Mouse (Mus musculus) cerebellum, adult 11-12 months (tissue): ENCODE results near the gene Sec14l1.
A peak's percentile ranks its signal among the peaks of the same experiment; 100 is the strongest.

Experiments used
- DNase-seq: peaks from one replicate; pipeline ENCODE4 v3.0.0; 2022

The Sec14l1 gene

DNA sequence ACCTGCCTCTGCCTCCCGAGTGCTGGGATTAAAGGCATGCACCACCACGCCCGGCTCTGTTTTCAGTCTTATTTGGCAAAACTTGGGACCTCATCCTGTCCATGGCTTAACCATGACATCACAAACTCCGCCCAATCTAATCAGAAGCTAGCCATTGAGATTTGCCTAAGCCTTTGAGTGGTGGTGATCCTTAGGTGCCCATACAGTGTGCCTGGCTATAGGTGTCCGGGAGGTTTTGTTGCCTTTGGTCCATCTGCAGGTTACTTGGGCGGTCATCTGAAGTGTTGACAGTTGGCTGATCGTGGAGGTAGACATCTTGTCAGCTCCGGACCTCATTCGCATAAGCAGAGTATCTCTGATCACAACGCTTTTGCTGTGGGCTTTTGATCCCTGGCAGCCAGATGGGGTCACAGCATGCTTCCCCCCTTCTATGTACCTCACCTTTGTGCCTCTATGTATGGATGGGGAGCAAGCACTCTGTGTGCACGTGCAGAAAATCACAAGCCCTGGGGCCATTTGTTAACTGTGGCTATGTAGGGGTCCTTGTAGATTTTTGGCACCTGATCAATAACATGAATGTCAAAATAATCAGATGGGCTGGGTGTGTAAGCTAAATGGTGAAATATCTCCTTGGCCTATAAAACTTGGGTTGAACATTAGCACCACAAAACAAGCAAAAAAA is 2.9 kb upstream of the Sec14l1 start:
- DNase-seq: no peak

DNA sequence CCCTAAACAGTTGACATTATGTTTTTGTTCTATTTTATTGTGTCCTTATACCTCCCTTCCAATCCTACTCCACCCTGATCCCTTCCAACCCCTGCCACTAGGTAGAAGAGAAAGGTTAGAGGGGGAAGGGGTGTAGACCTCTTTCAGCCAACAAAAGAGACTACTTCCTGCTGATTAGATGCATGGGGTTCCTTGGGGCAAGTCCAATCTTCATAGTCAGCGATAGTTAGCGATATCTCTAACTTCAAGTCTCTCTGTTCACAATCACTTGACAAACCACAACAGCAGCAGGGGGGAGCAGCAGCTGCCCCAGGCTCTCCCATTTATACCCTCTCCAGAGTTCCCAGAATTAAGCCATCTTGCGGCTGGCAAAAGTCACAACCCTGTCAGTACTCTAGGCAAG is 2.3 kb upstream of the Sec14l1 start:
- no peak for DNase-seq

DNA sequence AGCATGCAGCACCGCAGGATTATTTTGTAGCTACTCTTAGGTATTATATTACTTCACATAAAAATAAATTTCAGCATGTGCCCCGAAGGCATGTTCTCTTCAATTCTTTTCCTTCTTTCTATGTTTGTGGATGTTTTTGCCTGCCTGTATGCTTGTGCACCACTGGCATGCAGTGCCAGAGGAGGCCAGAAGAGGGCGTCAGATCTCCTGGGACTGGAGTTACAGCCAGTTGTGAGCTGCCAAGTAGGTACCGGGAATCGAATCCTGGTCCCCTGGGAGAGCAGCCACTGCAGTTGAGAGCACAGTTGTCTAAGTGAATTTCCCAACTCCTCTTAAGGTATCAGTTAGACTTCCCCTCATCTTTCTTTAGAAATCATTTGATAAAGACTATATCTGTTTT is 1.6 kb upstream of the Sec14l1 start:
- no peak for DNase-seq

DNA sequence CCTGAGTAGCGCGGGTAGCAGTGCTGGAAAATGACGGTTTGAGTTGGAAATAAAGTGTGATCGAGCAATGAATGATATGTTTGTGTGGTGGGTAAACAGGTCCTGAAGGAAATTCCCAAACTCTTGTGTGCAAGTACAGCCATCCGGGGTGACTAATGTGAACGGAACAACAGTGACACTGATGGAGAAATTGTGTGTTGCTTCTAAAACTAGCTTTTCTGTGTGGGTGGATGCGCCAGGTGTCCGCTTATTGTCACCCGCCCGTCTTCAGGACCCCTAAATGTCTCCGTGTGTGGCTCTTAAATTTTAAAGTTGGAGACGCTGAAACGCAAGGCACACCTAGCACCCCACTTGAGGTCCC is 757 bp upstream of the Sec14l1 start:
- DNase-seq: no peak

DNA sequence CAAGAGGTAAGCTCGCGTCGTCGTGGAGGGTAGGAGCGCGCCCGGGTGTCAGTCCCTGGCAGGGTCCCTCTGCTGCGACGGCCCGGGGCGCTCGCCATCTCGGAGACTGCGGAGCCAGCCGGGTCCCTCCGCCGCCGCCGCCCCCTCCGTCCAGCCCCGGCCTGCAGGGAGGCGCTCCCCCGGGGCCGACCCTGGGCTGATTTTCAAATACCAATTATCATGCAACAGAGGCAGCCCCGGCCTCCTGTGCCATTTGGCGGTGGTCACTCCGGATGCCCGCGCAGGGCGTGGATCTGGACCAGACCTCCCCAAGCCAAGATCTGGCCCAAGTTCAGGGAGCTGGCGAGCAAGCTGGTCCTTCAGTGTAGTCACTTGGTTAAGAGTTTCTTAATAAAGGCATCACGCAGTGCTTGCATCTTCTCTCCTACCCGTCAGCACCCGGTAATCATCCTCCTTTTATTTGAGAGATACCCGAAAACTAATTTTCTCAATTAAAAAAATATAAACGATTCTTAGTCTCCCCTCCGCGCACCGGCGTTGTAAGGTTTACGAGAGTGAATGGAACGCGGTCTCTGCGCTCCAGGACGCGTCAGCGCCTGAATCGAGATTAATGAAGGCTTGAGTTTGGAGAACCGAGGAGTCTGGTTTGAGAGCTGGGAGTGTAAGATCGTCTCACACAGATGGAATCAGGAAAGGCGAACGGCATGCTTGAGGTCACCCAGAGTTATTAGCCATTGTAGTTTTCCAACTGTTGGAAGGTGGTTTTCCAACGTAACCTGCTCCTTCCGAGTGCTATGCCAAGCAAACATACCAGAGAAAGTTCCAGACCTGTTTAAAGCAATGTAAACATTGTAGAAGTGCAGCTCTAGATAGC is 615 bp downstream of the Sec14l1 start:
- DNase-seq: peak; percentile 90

DNA sequence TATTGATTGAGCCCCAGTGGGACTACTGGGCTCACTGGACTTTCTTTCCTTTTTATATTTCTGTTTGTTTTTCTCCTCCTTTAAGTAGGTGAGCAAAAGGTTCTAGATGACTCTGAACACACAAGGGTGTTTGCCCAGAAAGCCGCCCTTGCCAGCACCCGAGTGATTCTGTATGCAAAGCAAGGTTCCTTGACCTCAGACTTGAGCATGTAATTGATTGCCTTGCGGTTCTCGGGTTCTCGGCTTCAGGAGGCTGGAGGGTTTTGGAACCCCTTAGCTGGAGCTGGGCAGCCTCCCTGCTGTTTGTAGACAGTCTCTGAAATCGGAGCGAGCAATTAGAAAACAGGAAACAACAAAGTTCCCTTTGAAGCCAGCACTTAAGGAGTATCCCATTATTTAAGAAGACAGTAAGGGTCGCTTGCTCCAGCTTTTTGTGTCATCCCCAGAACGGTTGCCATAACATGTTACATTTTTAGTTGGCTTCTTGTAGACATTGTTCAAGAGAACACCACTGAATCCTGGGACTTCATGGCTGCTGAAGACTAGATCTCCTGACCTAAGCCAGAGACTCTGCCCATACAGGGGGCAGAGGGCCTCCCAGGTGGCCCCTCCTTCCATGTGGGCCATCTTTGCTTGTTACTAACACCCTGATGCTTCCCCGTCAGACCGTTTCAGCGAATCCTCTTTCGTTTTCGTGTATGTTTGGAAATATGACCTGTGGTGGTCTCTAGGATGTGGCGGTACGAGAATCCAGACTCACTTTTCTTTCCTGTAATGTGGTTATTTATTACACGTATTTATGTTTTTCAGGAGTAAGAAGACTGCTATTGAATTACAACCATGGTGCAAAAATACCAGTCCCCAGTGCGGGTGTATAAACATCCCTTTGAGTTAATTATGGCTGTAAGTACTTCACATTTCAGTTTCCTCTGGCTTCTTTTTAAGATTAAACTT is 1.7 kb downstream of the Sec14l1 start:
- peak; percentile 49 for DNase-seq

DNA sequence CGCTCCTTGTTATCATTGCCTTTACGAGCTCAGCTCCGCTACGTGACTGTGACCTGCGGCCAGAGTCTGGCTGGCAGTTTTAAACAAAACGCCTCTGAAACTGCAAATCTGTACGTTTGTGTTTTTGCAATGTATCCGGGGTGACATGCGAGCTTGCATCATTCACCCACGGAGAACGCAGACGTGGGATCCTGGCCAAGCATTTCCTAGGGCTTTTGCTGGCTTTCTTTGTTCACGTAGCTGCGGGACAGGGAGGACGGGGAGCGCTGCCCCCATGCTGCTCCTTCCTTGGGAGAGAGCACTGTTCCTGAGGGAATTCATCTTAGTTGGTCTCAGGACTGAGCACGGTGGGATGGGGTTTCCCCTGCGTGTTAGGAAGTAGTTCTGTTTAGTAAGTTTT is 2.4 kb downstream of the Sec14l1 start:
- peak; percentile 68 for DNase-seq

DNA sequence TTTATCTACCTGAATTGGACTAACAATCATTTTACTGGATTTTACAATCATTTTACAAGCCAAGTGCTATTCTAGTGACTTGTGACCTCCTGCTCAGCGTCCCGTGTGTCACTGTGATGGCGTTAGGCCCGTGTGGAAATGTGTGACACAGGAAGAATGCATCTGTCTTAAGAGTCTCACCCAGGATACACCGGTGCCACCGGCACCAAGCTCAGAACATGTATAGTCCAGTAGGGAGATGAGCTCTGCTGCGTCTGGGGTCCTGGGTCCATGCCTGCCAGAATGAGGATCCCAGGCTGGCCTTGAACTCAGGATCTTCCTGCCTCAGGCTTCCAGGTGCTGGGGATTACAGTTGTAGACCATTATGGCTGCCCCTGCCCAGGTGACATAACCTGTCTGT is 2.8 kb downstream of the Sec14l1 start:
- DNase-seq: peak; percentile 67

DNA sequence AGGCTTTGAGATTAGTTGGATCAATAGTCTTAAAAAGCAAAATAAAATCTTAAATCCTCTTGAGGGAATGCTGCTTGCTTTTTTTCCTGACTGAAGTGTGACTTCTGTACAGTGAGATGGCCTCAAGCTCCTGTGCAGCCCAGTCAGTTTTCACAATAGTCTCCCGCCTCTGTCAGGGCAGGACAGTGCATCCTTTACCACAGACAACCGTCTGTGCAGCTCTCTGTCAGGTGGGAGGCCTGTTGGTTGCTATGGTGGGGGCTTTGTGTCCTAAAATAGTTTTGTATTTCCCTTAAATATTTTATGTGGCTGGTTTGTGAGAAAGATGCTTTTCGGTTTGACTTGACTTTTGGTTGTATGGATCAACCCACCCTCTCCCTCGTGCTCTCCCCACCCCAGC is 3.3 kb downstream of the Sec14l1 start:
- peak; percentile 38 for DNase-seq

DNA sequence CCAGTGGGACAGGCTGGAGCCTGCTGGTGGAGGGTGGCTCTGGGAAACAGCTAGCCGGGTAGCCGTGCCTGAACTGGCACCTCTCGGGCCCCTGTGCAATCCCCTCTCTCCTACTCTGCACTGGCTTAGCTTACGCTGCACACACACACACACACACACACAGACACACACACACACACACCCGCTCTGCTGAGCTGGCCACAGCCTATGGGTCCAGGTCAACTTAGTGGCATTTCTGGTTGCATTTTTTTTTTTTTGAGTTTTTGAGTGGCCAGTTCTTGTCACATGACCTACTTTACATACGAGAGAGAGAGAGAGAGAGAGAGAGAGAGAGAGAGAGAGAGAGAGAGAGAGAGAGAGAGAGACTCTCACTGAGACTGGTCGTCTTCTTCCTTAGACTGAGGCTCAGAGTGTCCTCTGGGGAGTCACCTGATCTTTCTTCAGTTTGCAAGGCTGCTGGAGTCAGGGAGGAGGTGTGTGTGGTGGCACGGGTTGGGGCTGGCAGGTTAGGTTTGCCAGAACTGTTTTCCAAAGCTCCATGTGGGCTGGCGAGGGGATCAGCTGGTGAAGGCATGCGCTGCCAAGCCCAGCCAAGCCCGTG is 3.9 kb downstream of the Sec14l1 start:
- DNase-seq: peak; percentile 95

DNA sequence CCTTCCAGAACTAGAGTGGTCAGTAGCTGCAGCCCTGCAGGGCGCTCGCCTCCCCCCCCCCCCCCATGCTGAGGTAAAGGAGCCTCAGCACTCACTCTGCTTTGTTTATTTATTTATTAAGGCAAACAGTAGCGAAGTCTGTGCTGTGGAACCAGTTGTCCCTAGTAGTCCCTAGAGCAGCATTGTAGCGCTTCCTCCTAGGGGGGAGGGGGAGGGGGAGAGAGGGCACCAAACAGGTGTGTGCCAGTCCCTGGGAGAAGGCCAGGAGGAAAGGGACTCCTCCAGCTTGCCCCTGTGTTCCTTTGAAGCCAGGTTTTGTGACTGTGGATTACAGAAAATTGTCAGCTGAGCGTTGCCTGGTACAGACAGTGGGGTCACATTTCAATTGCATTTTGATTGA is 4.8 kb downstream of the Sec14l1 start:
- peak; percentile 71 for DNase-seq

DNA sequence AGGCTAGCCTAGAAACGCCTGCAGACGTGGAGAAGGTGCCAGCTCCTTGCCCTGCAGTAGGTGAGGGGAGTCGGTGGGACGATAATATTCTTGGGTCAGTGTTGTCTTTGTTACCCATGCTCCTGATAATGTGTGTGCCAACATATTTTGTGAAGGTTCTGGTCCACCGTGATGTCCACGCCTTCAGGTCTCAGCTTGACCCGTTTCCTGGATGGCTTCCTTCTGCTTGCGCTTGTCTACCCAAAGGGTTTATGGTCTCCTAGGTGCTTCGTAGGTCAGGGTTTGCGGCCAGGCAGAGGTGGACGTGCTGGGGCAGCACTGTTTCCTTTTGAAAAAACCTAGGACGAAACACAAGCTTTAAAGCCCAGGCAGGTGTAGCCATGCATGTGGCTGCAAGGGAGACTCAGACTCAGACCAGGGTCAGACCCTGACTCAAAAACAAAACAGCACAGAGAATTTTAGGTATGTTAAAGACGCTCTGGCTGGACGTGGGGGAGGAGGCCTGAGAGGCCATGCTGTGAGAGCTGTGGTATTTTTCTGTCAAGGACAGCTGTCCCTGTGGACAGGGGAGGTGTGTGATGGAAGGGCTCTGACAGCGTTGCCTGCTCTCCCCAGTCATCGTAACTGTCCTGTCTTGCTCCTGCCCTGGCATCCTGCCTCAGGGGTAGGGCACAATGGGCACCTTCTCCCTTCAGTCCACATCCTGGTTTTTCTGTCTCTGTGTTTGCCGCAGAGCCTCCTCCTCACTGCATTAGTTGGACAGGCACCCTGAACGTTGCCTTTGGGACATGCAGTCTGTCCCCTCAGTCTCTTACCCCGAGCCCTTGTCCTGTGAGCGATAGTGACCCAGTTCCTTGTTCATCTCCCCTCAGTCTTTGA is 5.6 kb downstream of the Sec14l1 start:
- DNase-seq: peak; percentile 76

DNA sequence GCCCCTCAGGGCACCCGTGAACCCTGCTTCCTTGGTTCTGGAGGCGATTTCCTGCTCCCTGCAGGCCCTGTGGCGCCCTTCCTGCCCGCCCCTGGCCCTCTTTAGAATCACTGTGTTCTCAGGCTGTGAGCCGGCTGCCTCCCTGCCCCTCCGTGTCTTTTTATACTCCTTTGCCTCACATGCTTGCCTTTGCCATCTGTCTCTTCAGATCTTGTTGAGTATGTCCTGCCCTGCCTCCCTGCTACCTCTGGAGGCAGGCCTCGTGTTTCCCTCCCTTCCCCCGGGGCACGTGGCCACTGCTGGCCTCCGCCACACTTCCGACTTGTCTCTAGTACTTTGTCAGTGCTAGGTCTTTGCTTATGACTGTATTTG is 6.2 kb downstream of the Sec14l1 start:
- DNase-seq: peak; percentile 86

DNA sequence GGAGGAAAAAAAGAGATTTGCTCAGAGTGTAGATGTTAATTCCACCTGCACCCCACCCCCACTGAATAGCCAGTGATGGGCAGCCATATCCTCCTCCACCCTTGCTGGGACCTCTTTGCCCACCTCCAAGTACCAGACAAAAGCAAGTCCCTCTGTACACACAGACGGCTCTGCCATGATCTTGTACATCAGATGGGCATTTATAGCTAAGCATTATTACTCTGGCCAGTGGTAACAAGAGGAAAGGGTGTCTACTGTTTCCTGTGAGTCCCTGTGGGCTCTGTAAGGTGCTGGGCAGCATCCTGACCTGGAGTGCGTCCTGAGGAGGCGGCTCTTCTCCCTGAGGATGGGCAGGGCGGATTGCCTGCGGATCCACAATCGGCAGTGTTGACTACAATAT is 7.0 kb downstream of the Sec14l1 start:
- DNase-seq: no peak

DNA sequence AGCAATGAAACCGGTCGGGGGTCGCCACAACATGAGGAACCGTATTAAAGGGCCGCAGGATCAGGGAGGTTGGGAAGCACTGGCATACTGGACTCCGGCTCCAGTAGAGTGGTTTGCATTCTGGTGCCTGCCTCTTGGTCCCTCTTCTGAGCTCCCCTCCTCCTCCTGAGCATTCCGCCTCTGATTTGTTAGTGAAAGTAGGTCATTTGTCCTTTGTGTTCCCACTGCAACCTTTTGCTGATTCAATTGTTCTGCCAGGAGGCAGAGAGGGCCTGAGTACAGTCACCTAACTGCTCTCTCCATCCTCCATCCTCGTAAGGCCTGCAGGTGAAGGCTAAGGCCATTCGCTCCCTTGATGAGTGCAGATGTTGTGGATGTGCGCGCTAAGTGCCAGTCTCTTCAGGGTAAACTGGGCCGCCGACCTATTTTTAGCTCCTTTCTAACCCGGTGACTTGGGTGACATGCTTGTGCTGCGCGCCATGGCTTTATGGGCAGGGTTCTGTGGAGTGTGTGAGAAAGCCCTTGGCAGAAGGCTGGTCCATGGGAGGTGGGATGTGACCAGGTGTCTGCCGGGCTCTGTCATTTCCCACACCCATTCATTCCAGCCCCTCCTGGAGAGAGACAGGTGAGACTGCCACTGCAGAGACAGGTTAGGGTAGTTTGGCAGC is 8.6 kb downstream of the Sec14l1 start:
- DNase-seq: peak; percentile 86

DNA sequence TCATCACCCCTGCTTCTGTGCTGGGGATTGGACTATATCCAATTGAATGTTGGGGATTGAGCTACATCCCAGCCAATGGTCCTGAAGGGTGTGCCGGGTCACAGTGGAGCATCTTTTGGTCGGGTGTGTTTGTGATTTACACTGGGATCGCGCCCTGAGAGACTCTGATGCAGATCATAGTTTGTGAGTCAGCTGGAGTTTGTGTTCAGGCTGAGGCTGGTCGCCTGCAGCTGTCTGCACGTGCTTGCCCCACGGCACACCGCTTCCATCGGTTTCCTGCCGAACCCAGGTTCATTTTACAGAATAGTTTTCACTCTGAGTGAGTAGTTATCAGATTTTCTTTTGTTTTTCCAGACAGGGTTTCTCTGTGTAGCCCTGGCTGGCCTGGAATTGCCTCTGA is 9.6 kb downstream of the Sec14l1 start:
- no peak for DNase-seq

DNA sequence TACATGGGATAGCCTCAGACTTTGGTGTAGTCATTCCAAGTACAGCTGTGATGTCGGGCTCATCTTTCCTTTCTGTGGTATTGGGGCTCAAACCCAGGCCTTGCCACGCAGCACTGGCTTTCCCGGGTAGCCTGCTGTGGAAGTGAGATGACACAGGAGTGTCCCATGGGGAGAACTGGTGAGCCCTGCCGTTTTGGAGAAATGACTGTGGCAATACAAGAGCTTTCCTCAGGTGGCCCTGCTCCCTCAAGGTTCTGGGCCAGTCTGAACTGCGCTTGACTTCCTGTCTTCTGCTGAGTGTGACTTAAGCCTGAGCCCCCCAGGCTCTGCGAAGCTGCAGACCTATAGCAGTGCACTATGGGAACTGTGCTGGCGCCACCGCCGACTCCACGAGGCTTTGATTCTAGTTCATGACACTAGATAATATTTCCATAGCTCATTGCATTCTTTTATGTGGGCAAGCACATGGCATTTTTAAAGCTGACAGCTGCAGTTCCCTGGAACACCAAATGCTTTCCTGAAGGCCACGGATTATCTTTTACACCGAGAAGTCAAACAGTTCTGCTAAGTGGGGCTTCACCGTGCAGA is 12.4 kb downstream of the Sec14l1 start:
- no peak for DNase-seq

DNA sequence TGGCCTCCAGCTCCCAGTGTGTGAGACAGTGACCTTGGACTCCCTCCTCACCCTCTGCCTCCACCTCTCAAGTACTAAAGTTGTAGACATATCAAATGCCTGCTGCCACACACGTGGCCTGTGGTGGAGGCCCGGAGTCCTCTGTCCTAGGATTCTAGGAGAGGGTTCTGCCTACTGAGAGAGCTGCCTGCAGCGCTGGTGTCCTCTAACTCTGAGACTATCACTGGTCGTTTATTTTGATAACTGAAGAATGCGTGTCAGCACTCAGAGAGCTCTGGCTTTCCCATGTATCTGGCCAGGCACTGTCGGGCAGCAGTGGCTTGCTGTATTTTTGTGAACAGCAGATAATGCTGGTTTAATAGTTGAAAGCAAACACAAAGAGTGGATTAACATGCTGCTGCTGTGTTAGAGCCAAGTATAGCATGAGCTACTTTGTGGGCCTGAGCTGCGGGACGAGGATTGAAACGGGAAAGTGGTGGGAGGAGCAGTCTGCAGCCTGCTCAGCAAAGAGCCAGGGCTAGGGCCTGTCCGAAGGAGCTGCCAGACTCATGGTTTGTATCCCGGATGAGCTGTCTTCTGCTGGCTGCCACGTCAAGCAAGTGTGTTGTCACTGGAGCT is 13.1 kb downstream of the Sec14l1 start:
- no peak for DNase-seq

DNA sequence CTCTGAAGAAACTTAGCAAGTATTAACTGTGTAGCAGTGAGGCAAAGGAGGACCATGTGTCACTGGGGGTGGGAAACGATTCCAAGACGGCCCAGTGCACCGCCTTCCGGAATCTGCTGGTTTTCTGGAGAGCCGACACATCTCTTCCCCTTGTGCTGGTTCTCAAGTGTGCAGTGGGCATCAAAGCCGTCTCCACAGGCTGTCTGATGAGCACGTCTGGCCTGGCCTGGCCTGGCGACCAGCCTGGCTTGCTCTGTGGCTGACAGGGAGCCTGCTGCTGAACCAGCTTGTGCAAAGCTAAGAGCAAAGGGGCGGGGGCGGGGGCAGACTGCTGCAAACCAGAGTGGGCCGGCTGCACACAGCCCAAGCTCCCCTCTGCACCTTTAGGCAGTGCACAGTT is 14.5 kb downstream of the Sec14l1 start:
- DNase-seq: peak; percentile 75

DNA sequence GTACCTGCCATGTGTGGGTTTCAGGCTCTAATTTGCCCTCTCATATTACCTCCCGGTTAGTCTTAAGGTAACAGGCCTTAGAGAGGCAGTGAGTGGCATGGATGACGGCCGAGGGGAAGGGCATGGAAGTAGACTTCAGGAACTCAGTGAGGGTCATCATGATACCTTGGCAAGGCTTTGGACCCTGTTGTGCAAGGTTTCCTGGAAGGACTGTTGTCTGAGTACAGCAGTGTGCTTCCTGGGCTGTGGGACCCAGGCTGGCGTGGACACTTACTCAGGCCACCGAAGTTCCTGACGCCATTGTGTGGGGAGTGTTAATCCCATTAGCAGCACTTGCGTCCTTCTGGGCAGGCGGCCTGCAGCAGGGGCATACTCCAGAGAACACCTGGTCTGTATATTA is 15.1 kb downstream of the Sec14l1 start:
- DNase-seq: peak; percentile 51

DNA sequence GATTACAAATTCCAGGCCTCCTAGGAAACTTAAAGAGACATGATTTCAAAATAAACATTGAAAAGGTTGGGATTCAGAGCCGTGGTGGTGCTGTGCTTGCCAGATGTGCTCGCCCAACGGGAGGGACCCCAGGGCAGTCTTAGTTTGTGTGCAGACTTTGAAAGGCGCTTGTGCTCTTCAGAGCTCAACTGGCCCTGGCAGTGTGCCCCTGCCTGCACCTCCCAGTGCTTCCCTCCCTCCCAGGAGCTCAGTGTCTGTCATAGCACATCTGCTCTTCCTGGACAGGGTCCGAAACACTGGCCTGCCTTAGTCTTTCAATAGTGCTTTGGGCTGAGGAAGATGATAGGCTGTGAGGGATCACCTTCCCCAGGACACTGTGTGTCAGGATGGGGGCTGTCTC is 15.9 kb downstream of the Sec14l1 start:
- peak; percentile 56 for DNase-seq
